ENCODE assay signal across 8 mouse cellular contexts in genomic region chr8:3450670-3451069, GRCm38 (mm10). TPM values are rescaled to one million over a fixed set of nuclear protein-coding genes. Genes with fewer than 3 reads are reported as not detected.
DNase-seq lines count a peak whose midpoint lies in the region; ATAC-seq lines count a peak whose summit lies in the region.

No protein-coding gene starts in this region.

- no peak overlapping the region for H3K27ac ChIP-seq in hindbrain, embryonic 10.5 days
- no peak overlapping the region for H3K27ac ChIP-seq in liver, embryonic 13.5 days
- H3K27ac ChIP-seq in neural tube, embryonic 11.5 days (ENCODE audit: low read depth, low read length), result no peak overlapping the region

- H3K4me2 ChIP-seq in liver, embryonic 13.5 days, result no peak overlapping the region
- no peak overlapping the region for H3K4me2 ChIP-seq in neural tube, embryonic 11.5 days (ENCODE audit: low read depth)

- H3K27me3 ChIP-seq in hindbrain, embryonic 10.5 days (ENCODE audit: insufficient read depth, poor library complexity, severe bottlenecking), result no peaks in the 10 kb centered on the region
- no peaks in the 10 kb centered on the region for H3K27me3 ChIP-seq in liver, embryonic 13.5 days
- H3K27me3 ChIP-seq in neural tube, embryonic 11.5 days (ENCODE audit: control insufficient read depth, insufficient read depth, low read length), result no peaks in the 10 kb centered on the region

- ATAC-seq in liver, embryonic 13.5 days (ENCODE audit: low read depth), result peak; percentile 50; the same call in 1 of the 2 replicates
- ATAC-seq in neural tube, embryonic 11.5 days (ENCODE audit: insufficient read depth, low FRiP score, low TSS enrichment), result no peak

- H3K4me3 ChIP-seq in hindbrain, embryonic 10.5 days, result no peak overlapping the region
- no peak overlapping the region for H3K4me3 ChIP-seq in liver, embryonic 13.5 days (replicated peaks)
- H3K4me3 ChIP-seq in neural tube, embryonic 11.5 days (ENCODE audit: low read depth, low read length), result no peak overlapping the region

- no peaks in the 10 kb centered on the region for H3K4me1 ChIP-seq in hindbrain, embryonic 10.5 days (replicated peaks)
- no peaks in the 10 kb centered on the region for H3K4me1 ChIP-seq in liver, embryonic 13.5 days (replicated peaks)
- H3K4me1 ChIP-seq in neural tube, embryonic 11.5 days (ENCODE audit: control insufficient read depth, insufficient read depth, low read length), result no peaks in the 10 kb centered on the region

- 30% methylated on average over 5 of the region's 5 CpGs for WGBS in hindbrain, embryonic 10.5 days
- 31% methylated on average over 5 of the region's 5 CpGs for WGBS in liver, embryonic 13.5 days (ENCODE audit: insufficient replicate concordance)
- WGBS in neural tube, embryonic 11.5 days, result 33% methylated on average over 5 of the region's 5 CpGs

- H3K9me3 ChIP-seq in hindbrain, embryonic 10.5 days, result 0 out of 2 replicates have a peak, but pooled peaks cover 3% of the 10 kb centered on the region
- H3K9me3 ChIP-seq in liver, embryonic 13.5 days (replicated peaks), result no peaks in the 10 kb centered on the region
- H3K9me3 ChIP-seq in neural tube, embryonic 11.5 days (ENCODE audit: control insufficient read depth, low read length), result no peaks in the 10 kb centered on the region

- H3K9ac ChIP-seq in liver, embryonic 13.5 days, result no peak overlapping the region
- H3K9ac ChIP-seq in neural tube, embryonic 11.5 days (ENCODE audit: low read length), result no peak overlapping the region

- peaks cover 89% of the 10 kb centered on the region for H3K36me3 ChIP-seq in hindbrain, embryonic 10.5 days
- H3K36me3 ChIP-seq in liver, embryonic 13.5 days, result peaks cover 86% of the 10 kb centered on the region
- H3K36me3 ChIP-seq in neural tube, embryonic 11.5 days (ENCODE audit: control insufficient read depth, insufficient read depth, low read length), result peaks cover 10% of the 10 kb centered on the region

- DNase-seq in frontal cortex, postnatal 36 days (ENCODE audit: low spot score in 2 of 2), result peak; percentile 27 to 28
- no peak for DNase-seq in frontal cortex, postnatal 14 days (ENCODE audit: low spot score in 2 of 2)
- DNase-seq in urinary bladder, postnatal 14 days (ENCODE audit: low spot score), result peak; percentile 64
- DNase-seq in urinary bladder, adult 2 months (ENCODE audit: low spot score), result no peak
- DNase-seq in cerebellum, postnatal 4 days (ENCODE audit: low spot score in 2 of 2), result peak; percentile 38 to 62
- DNase-seq in hindbrain, embryonic 10.5 days (ENCODE audit: low spot score), result peak; percentile 48
- peak; percentile 28 for DNase-seq in liver, embryonic 13.5 days
- DNase-seq in neural tube, embryonic 11.5 days (ENCODE audit: low spot score), result peak; percentile 71

RNA-seq across cellular contexts. Expression of gene Pex11g, which starts 16.8 kb away (rescaled TPM):
- polyA plus RNA-seq in urinary bladder, adult 2 months (2012; rRNA removed), result 8.5 and 11.1 TPM in 2 replicates
- 4.4 TPM in 2 replicates for polyA plus RNA-seq in hindbrain, embryonic 10.5 days (2016; fragmentation: Nextera tagmentation; extraction: Ambion mirVana)
- polyA plus RNA-seq in liver, embryonic 13.5 days (2015; fragmentation: Nextera tagmentation; extraction: Ambion mirVana), result 3.6 and 4.8 TPM in 2 replicates
- 2.9 TPM in 2 replicates for polyA plus RNA-seq in neural tube, embryonic 11.5 days (2014; fragmentation: Nextera tagmentation; extraction: Ambion mirVana)

RNA-seq across cellular contexts. Expression of gene Tex45, which starts 20.0 kb away (rescaled TPM):
- polyA plus RNA-seq in urinary bladder, adult 2 months (2012; rRNA removed), result 0.15 and 0.26 TPM in 2 replicates
- polyA plus RNA-seq in hindbrain, embryonic 10.5 days (2016; fragmentation: Nextera tagmentation; extraction: Ambion mirVana), result not detected in 2 replicates
- polyA plus RNA-seq in liver, embryonic 13.5 days (2015; fragmentation: Nextera tagmentation; extraction: Ambion mirVana), result not detected in 2 replicates
- 0.20 TPM in 1 of 2 replicates, not detected in the other for polyA plus RNA-seq in neural tube, embryonic 11.5 days (2014; fragmentation: Nextera tagmentation; extraction: Ambion mirVana)

RNA-seq across cellular contexts. Expression of gene Zfp358, which starts 42.3 kb away (rescaled TPM):
- polyA plus RNA-seq in urinary bladder, adult 2 months (2012; rRNA removed), result 27.5 and 31.0 TPM in 2 replicates
- 74.1 and 98.1 TPM in 2 replicates for polyA plus RNA-seq in hindbrain, embryonic 10.5 days (2016; fragmentation: Nextera tagmentation; extraction: Ambion mirVana)
- polyA plus RNA-seq in liver, embryonic 13.5 days (2015; fragmentation: Nextera tagmentation; extraction: Ambion mirVana), result 4.4 and 5.2 TPM in 2 replicates
- polyA plus RNA-seq in neural tube, embryonic 11.5 days (2014; fragmentation: Nextera tagmentation; extraction: Ambion mirVana), result 29.9 and 36.8 TPM in 2 replicates

RNA-seq across cellular contexts. Expression of gene Mcoln1, which starts 49.6 kb away (rescaled TPM):
- 104 and 125 TPM in 2 replicates for polyA plus RNA-seq in urinary bladder, adult 2 months (2012; rRNA removed)
- polyA plus RNA-seq in hindbrain, embryonic 10.5 days (2016; fragmentation: Nextera tagmentation; extraction: Ambion mirVana), result 63.4 and 73.9 TPM in 2 replicates
- polyA plus RNA-seq in liver, embryonic 13.5 days (2015; fragmentation: Nextera tagmentation; extraction: Ambion mirVana), result 19.8 and 19.9 TPM in 2 replicates
- polyA plus RNA-seq in neural tube, embryonic 11.5 days (2014; fragmentation: Nextera tagmentation; extraction: Ambion mirVana), result 50.3 and 56.0 TPM in 2 replicates

RNA-seq across cellular contexts. Expression of gene Arhgef18, which starts 57.9 kb away (rescaled TPM):
- 34.0 and 36.5 TPM in 2 replicates for polyA plus RNA-seq in urinary bladder, adult 2 months (2012; rRNA removed)
- 9.9 and 11.0 TPM in 2 replicates for polyA plus RNA-seq in hindbrain, embryonic 10.5 days (2016; fragmentation: Nextera tagmentation; extraction: Ambion mirVana)
- polyA plus RNA-seq in liver, embryonic 13.5 days (2015; fragmentation: Nextera tagmentation; extraction: Ambion mirVana), result 2.2 and 2.3 TPM in 2 replicates
- 9.0 and 10.8 TPM in 2 replicates for polyA plus RNA-seq in neural tube, embryonic 11.5 days (2014; fragmentation: Nextera tagmentation; extraction: Ambion mirVana)

Comparison
In these comparisons a context has a peak if more than half of its experiments do, and no peak if none do; other contexts are left out.
1. DNase-seq: peak in frontal cortex, postnatal 36 days (2 of 2), urinary bladder, postnatal 14 days (single experiment), cerebellum, postnatal 4 days (2 of 2), hindbrain, embryonic 10.5 days (single experiment), liver, embryonic 13.5 days (single experiment) and neural tube, embryonic 11.5 days (single experiment); none in frontal cortex, postnatal 14 days (0 of 2) and urinary bladder, adult 2 months (single experiment).